Mouse (Mus musculus) forebrain, embryonic 10.5 days (tissue): Measurements from ENCODE around the gene Naa30. TPM values are rescaled to one million over a fixed set of nuclear protein-coding genes. Genes with fewer than 3 reads are reported as not detected.

Source experiments
- DNase-seq: peaks from one replicate; pipeline ENCODE4 v3.0.0-alpha.2; 2017; ENCODE audit warnings: low spot score; ENCODE audit errors: extremely low spot score
- H3K27ac ChIP-seq: fragments of 300-500 bp; sonication (generic); 2 replicates; pipeline ENCODE4 v1.5.1; 2016; ENCODE audit warnings: mild to moderate bottlenecking
- H3K27me3 ChIP-seq: fragments of 300-500 bp; sonication (generic); 2 replicates; pipeline ENCODE4 v1.6.1; 2016; ENCODE audit warnings: mild to moderate bottlenecking; ENCODE audit not compliant: poor library complexity, severe bottlenecking
- H3K36me3 ChIP-seq: fragments of 300-500 bp; sonication (generic); replicated peaks from 2 replicates; pipeline ENCODE4 v1.6.1; 2016; ENCODE audit warnings: mild to moderate bottlenecking, moderate library complexity
- H3K4me1 ChIP-seq: fragments of 300-500 bp; sonication (generic); 2 replicates; pipeline ENCODE4 v1.6.1; 2016
- H3K4me3 ChIP-seq: fragments of 300-500 bp; sonication (generic); 2 replicates; pipeline ENCODE4 v1.5.1; 2016; ENCODE audit warnings: mild to moderate bottlenecking, moderate library complexity
- H3K9me3 ChIP-seq: fragments of 300-500 bp; sonication (generic); 2 replicates; pipeline ENCODE4 v1.6.1; 2016; ENCODE audit warnings: mild to moderate bottlenecking, moderate library complexity
- WGBS: fragments of 180-500 bp; shearing (Covaris S2); methylation state at CpG from one replicate; pipeline ENCODE4 v1.1.7; 2016; 5-methylcytosine and 5-hydroxymethylcytosine counted together
- polyA plus RNA-seq: library from polyadenylated mRNA; unstranded; fragments of >200 nt; fragmentation: Nextera tagmentation; extraction: Ambion mirVana; gene quantifications from 2 replicates; pipeline ENCODE4 v1.2.1, GENCODE M21; 2016

Naa30 gene
- polyA plus RNA-seq, 1 experiment from 2014 or later = 8.6 TPM

DNA sequence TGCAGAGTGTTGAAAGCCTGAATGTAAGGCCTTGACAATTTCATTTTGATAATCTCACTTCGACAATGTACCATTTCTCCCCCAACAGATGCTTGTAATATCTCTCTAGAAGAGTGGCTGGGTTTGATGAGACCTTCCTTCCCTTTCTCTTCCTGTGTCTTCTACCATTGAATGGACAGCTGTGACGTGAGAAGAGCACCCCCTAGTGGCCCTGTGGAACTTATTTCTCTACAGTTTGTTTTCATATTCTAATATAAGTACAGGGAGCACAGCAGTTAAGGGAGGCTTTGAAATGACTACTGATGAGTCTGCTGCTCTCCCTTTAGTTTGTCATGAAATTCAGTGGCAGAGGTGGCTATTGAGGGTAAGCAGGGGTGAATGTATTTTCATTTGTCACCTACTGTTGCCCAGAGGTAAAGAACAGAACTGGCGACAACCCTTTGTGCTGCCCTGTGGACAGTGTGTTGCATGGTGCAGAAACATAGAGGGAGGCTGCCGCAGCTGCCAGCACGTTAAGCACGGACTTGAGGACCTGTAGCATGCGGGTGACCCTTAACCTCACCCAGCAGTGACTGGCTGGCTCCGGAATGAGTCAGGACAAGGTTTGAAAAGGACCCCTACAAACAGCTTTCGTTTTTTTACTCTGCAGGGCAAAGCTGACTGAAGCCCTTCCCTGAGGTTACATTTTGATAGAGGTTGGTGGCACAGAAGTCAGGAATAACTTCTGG is 62.9 kb downstream of the Naa30 start:
- Histone ChIP-seq H3K4me3 (no peak overlapping the region), H3K4me1 (peaks cover 5% of the 10 kb centered on the region; the same call in 1 of the 2 replicates), H3K9me3 (no peaks in the 10 kb centered on the region), H3K27me3 (no peaks in the 10 kb centered on the region), H3K27ac (no peak overlapping the region), H3K36me3 (no peaks in the 10 kb centered on the region)
- WGBS = 49% methylated on average over 9 of the region's 9 CpGs
- DNase-seq = peak; percentile 49

DNA sequence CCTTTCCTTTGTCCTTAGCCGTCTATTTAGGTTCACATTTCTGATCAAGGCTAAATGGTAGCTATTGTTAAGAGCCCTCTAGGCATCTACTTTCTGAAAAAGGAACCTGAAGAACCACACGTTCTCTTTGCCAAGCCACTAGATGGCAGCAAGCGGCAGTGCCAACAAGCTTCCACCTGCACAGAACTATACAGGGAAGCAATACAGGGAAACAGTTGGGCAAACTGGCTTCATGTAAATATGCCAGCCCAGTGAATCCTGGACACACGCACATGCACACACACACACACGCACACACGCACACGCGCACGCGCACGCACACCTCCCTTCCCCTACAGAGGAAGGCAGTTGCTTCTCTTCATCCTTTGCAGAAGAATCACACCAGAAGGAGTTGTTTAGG is 66.2 kb downstream of the Naa30 start:
- peaks cover 9% of the 10 kb centered on the region; the same call in 1 of the 2 replicates for H3K4me1 ChIP-seq
- no peaks in the 10 kb centered on the region for H3K36me3 ChIP-seq
- H3K9me3 ChIP-seq = no peaks in the 10 kb centered on the region
- 45% methylated on average over 11 of the region's 11 CpGs for WGBS
- no peaks in the 10 kb centered on the region for H3K27me3 ChIP-seq
- no peak overlapping the region for H3K27ac ChIP-seq
- DNase-seq = peak; percentile 59
- no peak overlapping the region for H3K4me3 ChIP-seq

Other genes starting within 250 kb of the Naa30 start
- gene Ap5m1, start 106.1 kb upstream of the Naa30 start, polyA plus RNA-seq = 30.8 and 32.3 TPM in 2 replicates
- gene Exoc5, start 105.6 kb upstream of the Naa30 start, polyA plus RNA-seq = 60.8 and 66.8 TPM in 2 replicates
- 0.07 and 0.09 TPM in 2 replicates for gene ccdc198, start 73.2 kb downstream of the Naa30 start, polyA plus RNA-seq